Mouse (Mus musculus): ENCODE data around the gene Usp24. TPM values are rescaled to one million over a fixed set of nuclear protein-coding genes. Genes with fewer than 3 reads are reported as not detected.

Usp24 gene
- polyA plus RNA-seq, 1 experiment from 2014 or later = 5.4 TPM

GRCm38 (mm10) chr4:106381131-106381530 is 65.1 kb downstream of the Usp24 start:
- Histone ChIP-seq H3K4me1 (ENCODE audit: control insufficient read depth, insufficient read depth, low read length) (no peaks in the 10 kb centered on the region), H3K27me3 (ENCODE audit: control insufficient read depth, insufficient read depth, low read length) (no peaks in the 10 kb centered on the region), H3K36me3 (ENCODE audit: control insufficient read depth, insufficient read depth, low read length) (peaks cover 22% of the 10 kb centered on the region)

DNA sequence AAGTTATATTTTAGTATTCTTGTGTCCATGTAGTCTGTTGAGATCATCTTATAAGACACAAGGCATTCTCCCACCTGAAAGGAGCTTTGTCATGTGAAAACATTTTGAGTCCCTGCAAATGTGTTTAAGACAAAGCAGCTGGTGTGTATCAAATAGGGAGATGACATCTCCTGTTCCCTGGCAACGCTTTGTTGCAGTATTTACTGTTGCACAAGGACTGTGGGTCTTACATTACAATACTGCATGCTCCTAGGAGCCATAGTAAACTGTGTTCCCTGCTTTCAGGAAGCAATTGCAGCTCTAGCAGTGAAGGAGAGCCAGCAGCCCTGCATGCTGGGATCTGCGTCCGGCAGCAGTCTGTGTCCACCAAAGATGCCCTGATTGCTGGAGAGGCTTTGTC is 73.9 kb downstream of the Usp24 start:
- Histone ChIP-seq H3K27me3 (ENCODE audit: control insufficient read depth, insufficient read depth, low read length) (no peaks in the 10 kb centered on the region), H3K4me3 (replicated peaks; ENCODE audit: low read length) (no peak overlapping the region), H3K4me2 (ENCODE audit: low read depth, low read length) (no peak overlapping the region), H3K9me3 (replicated peaks; ENCODE audit: control insufficient read depth, low read length) (no peaks in the 10 kb centered on the region), H3K36me3 (ENCODE audit: control insufficient read depth, insufficient read depth, low read length) (peaks cover 35% of the 10 kb centered on the region), H3K4me1 (ENCODE audit: control insufficient read depth, insufficient read depth, low read length) (no peaks in the 10 kb centered on the region), H3K9ac (ENCODE audit: low read length) (no peak overlapping the region), H3K27ac (ENCODE audit: low read length) (no peak overlapping the region)
- WGBS = 68% methylated on average over 3 of the region's 3 CpGs
- ATAC-seq (ENCODE audit: insufficient read depth, low FRiP score) = no peak

More at GRCm38 (mm10) chr4:106381131-106381530, 65.1 kb downstream of the Usp24 start:
- Histone ChIP-seq H3K27ac (ENCODE audit: low read length) (no peak overlapping the region), H3K9ac (ENCODE audit: low read length) (no peak overlapping the region), H3K4me3 (replicated peaks; ENCODE audit: low read length) (no peak overlapping the region), H3K4me2 (ENCODE audit: low read depth, low read length) (no peak overlapping the region), H3K9me3 (replicated peaks; ENCODE audit: control insufficient read depth, low read length) (no peaks in the 10 kb centered on the region)
- 78% methylated on average over 5 of the region's 5 CpGs for WGBS
- no peak for ATAC-seq (ENCODE audit: insufficient read depth, low FRiP score)

DNA sequence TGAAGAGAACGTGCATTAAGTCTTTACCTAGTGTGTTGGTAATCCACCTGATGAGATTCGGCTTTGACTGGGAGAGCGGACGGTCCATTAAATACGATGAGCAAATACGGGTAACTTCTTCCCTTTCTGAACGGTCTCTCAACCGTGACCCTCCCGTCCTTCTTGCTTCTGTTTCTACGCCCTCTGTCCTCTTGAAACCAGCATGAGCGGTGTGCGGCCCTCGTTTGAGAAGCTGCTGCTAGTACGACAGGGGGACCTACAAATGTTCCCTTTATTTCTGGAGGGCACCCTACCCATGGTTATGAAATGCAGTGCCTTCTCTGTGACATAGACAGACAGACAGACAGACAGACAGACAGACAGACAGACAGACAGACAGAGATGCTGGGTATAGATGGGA is 93.6 kb downstream of the Usp24 start:
- no peak overlapping the region for H3K9ac ChIP-seq (ENCODE audit: low read length)
- no peak overlapping the region for H3K4me2 ChIP-seq (ENCODE audit: low read depth, low read length)
- no peak overlapping the region for H3K27ac ChIP-seq (ENCODE audit: low read length)
- H3K27me3 ChIP-seq (ENCODE audit: control insufficient read depth, insufficient read depth, low read length) = no peaks in the 10 kb centered on the region
- no peak for ATAC-seq (ENCODE audit: insufficient read depth, low FRiP score)
- peaks cover 17% of the 10 kb centered on the region for H3K36me3 ChIP-seq (ENCODE audit: control insufficient read depth, insufficient read depth, low read length)
- H3K4me3 ChIP-seq (replicated peaks; ENCODE audit: low read length) = no peak overlapping the region
- no peaks in the 10 kb centered on the region for H3K9me3 ChIP-seq (replicated peaks; ENCODE audit: control insufficient read depth, low read length)
- WGBS = 95% methylated on average over 14 of the region's 14 CpGs
- no peaks in the 10 kb centered on the region for H3K4me1 ChIP-seq (ENCODE audit: control insufficient read depth, insufficient read depth, low read length)

GRCm38 (mm10) chr4:106419256-106419655 is 103.2 kb downstream of the Usp24 start:
- Histone ChIP-seq H3K27ac (ENCODE audit: low read length) (no peak overlapping the region), H3K4me3 (replicated peaks; ENCODE audit: low read length) (no peak overlapping the region), H3K4me2 (ENCODE audit: low read depth, low read length) (no peak overlapping the region), H3K9me3 (replicated peaks; ENCODE audit: control insufficient read depth, low read length) (no peaks in the 10 kb centered on the region), H3K27me3 (ENCODE audit: control insufficient read depth, insufficient read depth, low read length) (no peaks in the 10 kb centered on the region), H3K36me3 (ENCODE audit: control insufficient read depth, insufficient read depth, low read length) (no peaks in the 10 kb centered on the region; the same call in 1 of the 2 replicates), H3K4me1 (ENCODE audit: control insufficient read depth, insufficient read depth, low read length) (no peaks in the 10 kb centered on the region), H3K9ac (ENCODE audit: low read length) (no peak overlapping the region)
- WGBS = 79% methylated on average over 3 of the region's 3 CpGs
- no peak for ATAC-seq (ENCODE audit: insufficient read depth, low FRiP score)

DNA sequence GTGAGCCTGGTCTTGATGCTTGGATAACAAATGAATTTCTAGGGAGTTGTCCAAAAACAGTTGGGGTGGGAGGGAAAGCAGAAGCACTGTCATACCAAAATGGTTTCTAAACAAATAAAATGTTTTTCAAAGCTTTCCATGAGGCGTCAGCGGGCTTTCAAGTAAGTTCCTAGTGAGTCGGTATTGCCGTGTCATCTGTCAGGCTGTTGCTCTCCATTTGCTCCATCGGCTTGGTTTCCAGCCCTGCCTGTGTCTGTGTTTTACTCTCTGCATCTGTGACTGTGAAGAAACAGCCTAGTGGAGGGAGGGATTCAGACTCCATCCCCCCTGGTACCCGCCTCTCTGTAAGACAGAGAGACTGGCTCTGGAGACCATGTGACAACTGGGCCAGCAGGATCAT is 103.8 kb downstream of the Usp24 start:
- Histone ChIP-seq H3K9ac (ENCODE audit: low read length) (no peak overlapping the region), H3K9me3 (replicated peaks; ENCODE audit: control insufficient read depth, low read length) (no peaks in the 10 kb centered on the region), H3K4me3 (replicated peaks; ENCODE audit: low read length) (no peak overlapping the region), H3K4me1 (ENCODE audit: control insufficient read depth, insufficient read depth, low read length) (no peaks in the 10 kb centered on the region), H3K4me2 (ENCODE audit: low read depth, low read length) (no peak overlapping the region), H3K27me3 (ENCODE audit: control insufficient read depth, insufficient read depth, low read length) (no peaks in the 10 kb centered on the region), H3K36me3 (ENCODE audit: control insufficient read depth, insufficient read depth, low read length) (no peaks in the 10 kb centered on the region; the same call in none of the 2 replicates), H3K27ac (ENCODE audit: low read length) (no peak overlapping the region)
- no peak for ATAC-seq (ENCODE audit: insufficient read depth, low FRiP score)
- 95% methylated on average over 6 of the region's 6 CpGs for WGBS

GRCm38 (mm10) chr4:106422597-106422996 is 106.6 kb downstream of the Usp24 start:
- no peak for ATAC-seq (ENCODE audit: insufficient read depth, low FRiP score)
- no peaks in the 10 kb centered on the region for H3K9me3 ChIP-seq (replicated peaks; ENCODE audit: control insufficient read depth, low read length)
- no peak overlapping the region for H3K4me3 ChIP-seq (replicated peaks; ENCODE audit: low read length)
- no peaks in the 10 kb centered on the region for H3K4me1 ChIP-seq (ENCODE audit: control insufficient read depth, insufficient read depth, low read length)
- H3K36me3 ChIP-seq (ENCODE audit: control insufficient read depth, insufficient read depth, low read length) = peaks cover 7% of the 10 kb centered on the region
- H3K27me3 ChIP-seq (ENCODE audit: control insufficient read depth, insufficient read depth, low read length) = no peaks in the 10 kb centered on the region
- H3K27ac ChIP-seq (ENCODE audit: low read length) = no peak overlapping the region
- no peak overlapping the region for H3K9ac ChIP-seq (ENCODE audit: low read length)
- WGBS = 88% methylated on average over 3 of the region's 3 CpGs
- H3K4me2 ChIP-seq (ENCODE audit: low read depth, low read length) = no peak overlapping the region

- H3K27me3 ChIP-seq (ENCODE audit: control insufficient read depth, insufficient read depth, low read length) = no peaks in the 10 kb centered on the region
- H3K36me3 ChIP-seq (ENCODE audit: control insufficient read depth, insufficient read depth, low read length) = peaks cover 13% of the 10 kb centered on the region
- H3K4me2 ChIP-seq (ENCODE audit: low read depth, low read length) = no peak overlapping the region
- H3K9ac ChIP-seq (ENCODE audit: low read length) = no peak overlapping the region
- 81% methylated on average over 1 of the region's 1 CpGs for WGBS
- no peaks in the 10 kb centered on the region for H3K4me1 ChIP-seq (ENCODE audit: control insufficient read depth, insufficient read depth, low read length)
- H3K9me3 ChIP-seq (replicated peaks; ENCODE audit: control insufficient read depth, low read length) = no peaks in the 10 kb centered on the region
- no peak overlapping the region for H3K27ac ChIP-seq (ENCODE audit: low read length)
- no peak for ATAC-seq (ENCODE audit: insufficient read depth, low FRiP score)
- no peak overlapping the region for H3K4me3 ChIP-seq (replicated peaks; ENCODE audit: low read length)
Measured at GRCm38 (mm10) chr4:106424560-106424959, 108.5 kb downstream of the Usp24 start.

DNA sequence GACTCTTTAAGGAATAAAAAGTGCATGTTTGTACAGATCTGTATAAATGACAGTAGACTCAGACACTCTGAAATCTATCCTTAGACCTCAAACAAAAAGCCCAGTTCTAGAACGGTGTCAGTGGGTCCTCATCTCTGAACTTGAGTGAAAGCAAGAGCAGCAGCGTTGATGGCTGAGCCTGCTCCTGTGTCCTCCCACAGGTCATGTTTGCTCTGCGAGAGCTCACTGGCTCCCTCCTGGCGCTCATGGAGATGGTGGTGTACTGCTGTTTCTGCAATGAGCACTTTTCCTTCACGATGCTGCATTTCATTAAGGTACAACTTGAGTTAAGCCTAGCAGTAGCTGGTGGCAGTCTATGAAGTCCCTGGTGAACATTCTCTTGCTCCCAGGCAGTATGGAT is 110.3 kb downstream of the Usp24 start:
- no peak overlapping the region for H3K4me2 ChIP-seq (ENCODE audit: low read depth, low read length)
- WGBS = 65% methylated on average over 5 of the region's 5 CpGs
- H3K9ac ChIP-seq (ENCODE audit: low read length) = no peak overlapping the region
- H3K9me3 ChIP-seq (replicated peaks; ENCODE audit: control insufficient read depth, low read length) = no peaks in the 10 kb centered on the region
- peaks cover 14% of the 10 kb centered on the region for H3K36me3 ChIP-seq (ENCODE audit: control insufficient read depth, insufficient read depth, low read length)
- no peak overlapping the region for H3K4me3 ChIP-seq (replicated peaks; ENCODE audit: low read length)
- no peak overlapping the region for H3K27ac ChIP-seq (ENCODE audit: low read length)
- no peaks in the 10 kb centered on the region for H3K4me1 ChIP-seq (ENCODE audit: control insufficient read depth, insufficient read depth, low read length)
- H3K27me3 ChIP-seq (ENCODE audit: control insufficient read depth, insufficient read depth, low read length) = no peaks in the 10 kb centered on the region
- ATAC-seq (ENCODE audit: insufficient read depth, low FRiP score) = no peak

DNA sequence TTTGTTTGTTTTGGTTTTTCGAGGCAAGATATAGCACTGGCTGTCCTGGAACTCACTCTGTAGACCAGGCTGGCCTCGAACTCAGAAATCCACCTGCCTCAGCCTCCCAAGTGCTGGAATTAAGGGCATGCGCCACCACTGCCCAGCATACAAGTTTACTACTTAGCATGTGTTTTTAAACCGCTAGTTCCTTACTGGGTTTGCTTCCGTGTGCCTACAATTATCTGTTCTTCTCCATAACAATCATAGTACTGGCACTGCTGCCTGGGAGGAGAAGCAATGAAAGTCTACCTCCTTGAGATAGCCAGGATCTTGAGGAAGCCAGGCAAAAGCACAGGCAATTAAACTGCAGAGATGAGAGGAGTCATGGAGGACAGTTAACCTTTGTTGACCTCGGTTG is 112.6 kb downstream of the Usp24 start:
- Histone ChIP-seq H3K4me2 (ENCODE audit: low read depth, low read length) (no peak overlapping the region), H3K36me3 (ENCODE audit: control insufficient read depth, insufficient read depth, low read length) (peaks cover 22% of the 10 kb centered on the region)

DNA sequence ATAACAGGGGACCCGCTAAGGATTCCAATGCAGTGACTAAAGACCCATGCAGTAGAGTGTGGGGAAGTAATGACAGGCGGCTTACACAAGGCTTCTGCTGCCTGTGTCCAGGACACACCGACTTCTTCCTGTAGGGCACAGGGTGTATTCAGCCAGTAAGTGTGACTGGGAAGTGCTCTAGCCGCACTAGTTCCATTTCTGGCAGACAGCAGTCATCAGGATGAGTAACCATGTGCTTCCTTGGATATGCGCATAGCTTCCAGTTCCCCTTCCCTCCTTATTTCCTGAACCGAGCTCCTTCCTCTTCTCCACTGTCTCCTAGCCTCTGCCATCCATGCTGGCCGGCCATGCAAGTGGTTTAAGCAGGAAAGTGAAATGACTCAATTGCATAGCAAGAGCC is 113.1 kb downstream of the Usp24 start:
- no peak for ATAC-seq (ENCODE audit: insufficient read depth, low FRiP score)
- 89% methylated on average over 7 of the region's 7 CpGs for WGBS
- H3K36me3 ChIP-seq (ENCODE audit: control insufficient read depth, insufficient read depth, low read length) = peaks cover 22% of the 10 kb centered on the region

More for the DNA sequence above, 112.6 kb downstream of the Usp24 start:
- Histone ChIP-seq H3K27me3 (ENCODE audit: control insufficient read depth, insufficient read depth, low read length) (no peaks in the 10 kb centered on the region), H3K4me1 (ENCODE audit: control insufficient read depth, insufficient read depth, low read length) (no peaks in the 10 kb centered on the region), H3K9me3 (replicated peaks; ENCODE audit: control insufficient read depth, low read length) (no peaks in the 10 kb centered on the region), H3K27ac (ENCODE audit: low read length) (no peak overlapping the region), H3K4me3 (replicated peaks; ENCODE audit: low read length) (no peak overlapping the region), H3K9ac (ENCODE audit: low read length) (no peak overlapping the region)
- no peak for ATAC-seq (ENCODE audit: insufficient read depth, low FRiP score)
- WGBS = 93% methylated on average over 6 of the region's 6 CpGs

More for the DNA sequence above, 113.1 kb downstream of the Usp24 start:
- Histone ChIP-seq H3K4me2 (ENCODE audit: low read depth, low read length) (no peak overlapping the region), H3K9ac (ENCODE audit: low read length) (no peak overlapping the region), H3K27ac (ENCODE audit: low read length) (no peak overlapping the region), H3K9me3 (replicated peaks; ENCODE audit: control insufficient read depth, low read length) (no peaks in the 10 kb centered on the region), H3K27me3 (ENCODE audit: control insufficient read depth, insufficient read depth, low read length) (no peaks in the 10 kb centered on the region), H3K4me3 (replicated peaks; ENCODE audit: low read length) (no peak overlapping the region), H3K4me1 (ENCODE audit: control insufficient read depth, insufficient read depth, low read length) (no peaks in the 10 kb centered on the region)

All from stomach, embryonic 16.5 days (tissue).